Mouse (Mus musculus) liver, embryonic 12.5 days (tissue): ENCODE measurements at regions not wholly inside any gene's neighbourhood (a gene's known extent, or its start where the extent isn't known, plus 50 kb on each side); places are given as distances from the start of the nearest gene placed in this dataset.

ENCODE experiments used
- ATAC-seq: fragments of 200-750 bp; cut with Nextera tagmentation; 2 replicates; pipeline ENCODE4 v1.8.0; 2017; ENCODE audit warnings: moderate number of reproducible peaks, mild to moderate bottlenecking, moderate library complexity
- H3K27ac ChIP-seq: fragments of 300-500 bp; sonication (generic); 2 replicates; pipeline ENCODE4 v1.5.1; 2016; ENCODE audit warnings: mild to moderate bottlenecking
- H3K27me3 ChIP-seq: fragments of 300-500 bp; sonication (generic); replicated peaks from 2 replicates; pipeline ENCODE4 v1.6.1; 2016; ENCODE audit warnings: mild to moderate bottlenecking, moderate library complexity
- H3K36me3 ChIP-seq: fragments of 300-500 bp; sonication (generic); 2 replicates; pipeline ENCODE4 v1.6.1; 2016; ENCODE audit warnings: mild to moderate bottlenecking, moderate library complexity
- H3K4me1 ChIP-seq: fragments of 300-500 bp; sonication (generic); 2 replicates; pipeline ENCODE4 v1.6.1; 2016
- H3K4me2 ChIP-seq: fragments of 300-500 bp; sonication (generic); 2 replicates; pipeline ENCODE4 v1.6.1; 2016; ENCODE audit warnings: mild to moderate bottlenecking, moderate library complexity
- H3K4me3 ChIP-seq: fragments of 300-500 bp; sonication (generic); 2 replicates; pipeline ENCODE4 v1.5.1; 2016; ENCODE audit warnings: mild to moderate bottlenecking, moderate library complexity
- H3K9ac ChIP-seq: fragments of 300-500 bp; sonication (generic); 2 replicates; pipeline ENCODE4 v1.6.1; 2016; ENCODE audit warnings: mild to moderate bottlenecking, moderate library complexity
- H3K9me3 ChIP-seq: fragments of 300-500 bp; sonication (generic); replicated peaks from 2 replicates; pipeline ENCODE4 v1.6.1; 2016; ENCODE audit warnings: mild to moderate bottlenecking, moderate library complexity
- WGBS: fragments of 180-500 bp; shearing (Covaris S2); methylation state at CpG from one replicate; pipeline ENCODE4 v1.1.7; 2016; ENCODE audit not compliant: insufficient replicate concordance; 5-methylcytosine and 5-hydroxymethylcytosine counted together

- no peak overlapping the region for H3K27ac ChIP-seq
- no peak overlapping the region for H3K4me2 ChIP-seq
- no peak for ATAC-seq
- no peak overlapping the region for H3K9ac ChIP-seq
- no peaks in the 10 kb centered on the region for H3K9me3 ChIP-seq
- H3K4me1 ChIP-seq, result no peaks in the 10 kb centered on the region
- 54% methylated on average over 6 of the region's 6 CpGs for WGBS
- H3K4me3 ChIP-seq, result no peak overlapping the region
- no peaks in the 10 kb centered on the region for H3K36me3 ChIP-seq
- H3K27me3 ChIP-seq, result no peaks in the 10 kb centered on the region
These were observed 321.0 kb downstream of the Fam198b start for GRCm38 (mm10) chr3:80205351-80205750.

GRCm38 (mm10) chr3:80207022-80207421 is 322.7 kb downstream of the Fam198b start:
- H3K27ac ChIP-seq, result no peak overlapping the region
- H3K4me1 ChIP-seq, result no peaks in the 10 kb centered on the region
- no peak for ATAC-seq
- no peak overlapping the region for H3K4me2 ChIP-seq
- H3K9ac ChIP-seq, result no peak overlapping the region
- no peak overlapping the region for H3K4me3 ChIP-seq
- no peaks in the 10 kb centered on the region for H3K36me3 ChIP-seq
- H3K27me3 ChIP-seq, result no peaks in the 10 kb centered on the region
- 15% methylated on average over 1 of the region's 1 CpGs for WGBS
- H3K9me3 ChIP-seq, result no peaks in the 10 kb centered on the region

- no peaks in the 10 kb centered on the region for H3K9me3 ChIP-seq
- no peak for ATAC-seq
- H3K4me1 ChIP-seq, result no peaks in the 10 kb centered on the region
- H3K9ac ChIP-seq, result no peak overlapping the region
- WGBS, result 56% methylated on average over 2 of the region's 2 CpGs
- H3K36me3 ChIP-seq, result no peaks in the 10 kb centered on the region
- H3K4me3 ChIP-seq, result no peak overlapping the region
- no peak overlapping the region for H3K27ac ChIP-seq
- H3K27me3 ChIP-seq, result no peaks in the 10 kb centered on the region
- no peak overlapping the region for H3K4me2 ChIP-seq
These were observed 323.7 kb downstream of the Fam198b start for GRCm38 (mm10) chr3:80208028-80208427.

GRCm38 (mm10) chr3:80209596-80209995 is 325.3 kb downstream of the Fam198b start:
- no peak overlapping the region for H3K4me2 ChIP-seq
- no peak for ATAC-seq
- H3K9ac ChIP-seq, result no peak overlapping the region
- no peaks in the 10 kb centered on the region for H3K4me1 ChIP-seq
- no peak overlapping the region for H3K4me3 ChIP-seq
- no peaks in the 10 kb centered on the region for H3K9me3 ChIP-seq
- no peak overlapping the region for H3K27ac ChIP-seq
- no peaks in the 10 kb centered on the region for H3K27me3 ChIP-seq
- H3K36me3 ChIP-seq, result no peaks in the 10 kb centered on the region

GRCm38 (mm10) chr3:80211323-80212109 is 327.2 kb downstream of the Fam198b start:
- H3K4me2 ChIP-seq, result no peak overlapping the region
- WGBS, result 51% methylated on average over 3 of the region's 3 CpGs
- H3K27me3 ChIP-seq, result no peaks in the 10 kb centered on the region
- H3K9me3 ChIP-seq, result no peaks in the 10 kb centered on the region
- H3K4me3 ChIP-seq, result no peak overlapping the region
- no peak overlapping the region for H3K27ac ChIP-seq
- no peak overlapping the region for H3K9ac ChIP-seq
- no peaks in the 10 kb centered on the region for H3K4me1 ChIP-seq
- ATAC-seq, result no peak
- H3K36me3 ChIP-seq, result no peaks in the 10 kb centered on the region

GRCm38 (mm10) chr3:80248611-80249010 is 364.3 kb downstream of the Fam198b start:
- Histone ChIP-seq H3K36me3 (no peaks in the 10 kb centered on the region), H3K9ac (no peak overlapping the region), H3K4me2 (no peak overlapping the region), H3K27me3 (no peaks in the 10 kb centered on the region), H3K9me3 (no peaks in the 10 kb centered on the region), H3K27ac (no peak overlapping the region), H3K4me1 (no peaks in the 10 kb centered on the region), H3K4me3 (no peak overlapping the region)
- WGBS, result 45% methylated on average over 5 of the region's 5 CpGs
- ATAC-seq, result no peak

- H3K27me3 ChIP-seq, result no peaks in the 10 kb centered on the region
- no peak overlapping the region for H3K4me3 ChIP-seq
- no peak overlapping the region for H3K4me2 ChIP-seq
- WGBS, result 43% methylated on average over 3 of the region's 3 CpGs
- no peaks in the 10 kb centered on the region for H3K4me1 ChIP-seq
- H3K27ac ChIP-seq, result no peak overlapping the region
- no peaks in the 10 kb centered on the region for H3K36me3 ChIP-seq
- ATAC-seq, result no peak
- no peaks in the 10 kb centered on the region for H3K9me3 ChIP-seq
- H3K9ac ChIP-seq, result no peak overlapping the region
These were observed 365.6 kb downstream of the Fam198b start for GRCm38 (mm10) chr3:80249974-80250373.

- WGBS, result 64% methylated on average over 3 of the region's 3 CpGs
- Histone ChIP-seq H3K27me3 (no peaks in the 10 kb centered on the region), H3K4me1 (no peaks in the 10 kb centered on the region), H3K4me3 (no peak overlapping the region), H3K36me3 (no peaks in the 10 kb centered on the region), H3K27ac (no peak overlapping the region), H3K9me3 (no peaks in the 10 kb centered on the region), H3K4me2 (no peak overlapping the region), H3K9ac (no peak overlapping the region)
- no peak for ATAC-seq
These were observed 371.0 kb downstream of the Fam198b start for GRCm38 (mm10) chr3:80255304-80255703.

GRCm38 (mm10) chr3:80256383-80256782 is 372.1 kb downstream of the Fam198b start:
- Histone ChIP-seq H3K36me3 (no peaks in the 10 kb centered on the region), H3K27me3 (no peaks in the 10 kb centered on the region), H3K9ac (no peak overlapping the region), H3K4me1 (no peaks in the 10 kb centered on the region), H3K27ac (no peak overlapping the region), H3K4me3 (no peak overlapping the region), H3K4me2 (no peak overlapping the region), H3K9me3 (no peaks in the 10 kb centered on the region)
- ATAC-seq, result no peak
- 72% methylated on average over 3 of the region's 3 CpGs for WGBS

- Histone ChIP-seq H3K4me2 (no peak overlapping the region), H3K4me1 (no peaks in the 10 kb centered on the region), H3K27me3 (no peaks in the 10 kb centered on the region), H3K27ac (no peak overlapping the region), H3K4me3 (no peak overlapping the region), H3K9me3 (no peaks in the 10 kb centered on the region), H3K36me3 (no peaks in the 10 kb centered on the region), H3K9ac (no peak overlapping the region)
- ATAC-seq, result no peak
- 70% methylated on average over 2 of the region's 2 CpGs for WGBS
These were observed 378.8 kb downstream of the Fam198b start for GRCm38 (mm10) chr3:80263095-80263494.

- no peaks in the 10 kb centered on the region for H3K27me3 ChIP-seq
- H3K4me1 ChIP-seq, result no peaks in the 10 kb centered on the region
- no peak for ATAC-seq
- WGBS, result 27% methylated on average over 1 of the region's 1 CpGs
- H3K9me3 ChIP-seq, result no peaks in the 10 kb centered on the region
- no peaks in the 10 kb centered on the region for H3K36me3 ChIP-seq
- H3K9ac ChIP-seq, result no peak overlapping the region
- no peak overlapping the region for H3K4me3 ChIP-seq
- no peak overlapping the region for H3K4me2 ChIP-seq
- H3K27ac ChIP-seq, result no peak overlapping the region
These were observed 400.3 kb downstream of the Fam198b start for GRCm38 (mm10) chr3:80284656-80285055.

- Histone ChIP-seq H3K4me1 (no peaks in the 10 kb centered on the region), H3K4me2 (no peak overlapping the region), H3K27me3 (no peaks in the 10 kb centered on the region), H3K4me3 (no peak overlapping the region), H3K9me3 (no peaks in the 10 kb centered on the region), H3K36me3 (no peaks in the 10 kb centered on the region), H3K9ac (no peak overlapping the region), H3K27ac (no peak overlapping the region)
- WGBS, result 58% methylated on average over 3 of the region's 3 CpGs
- no peak for ATAC-seq
These were observed 400.9 kb downstream of the Fam198b start for GRCm38 (mm10) chr3:80285246-80285645.

- no peaks in the 10 kb centered on the region for H3K36me3 ChIP-seq
- no peaks in the 10 kb centered on the region for H3K9me3 ChIP-seq
- H3K4me2 ChIP-seq, result no peak overlapping the region
- no peak overlapping the region for H3K27ac ChIP-seq
- no peak overlapping the region for H3K4me3 ChIP-seq
- no peaks in the 10 kb centered on the region for H3K4me1 ChIP-seq
- WGBS, result 58% methylated on average over 4 of the region's 4 CpGs
- no peak for ATAC-seq
- no peaks in the 10 kb centered on the region for H3K27me3 ChIP-seq
- H3K9ac ChIP-seq, result no peak overlapping the region
These were observed 409.2 kb downstream of the Fam198b start for GRCm38 (mm10) chr3:80293485-80293884.
